Mouse (Mus musculus) bone marrow, adult 2 months (tissue): ENCODE data around the gene Prdm16. TPM values are rescaled to one million over a fixed set of nuclear protein-coding genes. Genes with fewer than 3 reads are reported as not detected.

ENCODE experiments used
- H3K27ac ChIP-seq: fragments of 200-500 bp; 2 replicates; pipeline ENCODE4 v1.5.1; 2012; ENCODE audit warnings: low read depth, mild to moderate bottlenecking, control low read depth, inconsistent platforms, low read length; ENCODE audit not compliant: control insufficient read depth, poor library complexity, insufficient read depth
- H3K4me1 ChIP-seq: fragments of 200-500 bp; 2 replicates; pipeline ENCODE4 v1.6.1; 2011; ENCODE audit warnings: low read length; ENCODE audit not compliant: control insufficient read depth, insufficient read depth
- H3K4me3 ChIP-seq: fragments of 200-500 bp; replicated peaks from 2 replicates; pipeline ENCODE3; 2011; ENCODE audit warnings: mild to moderate bottlenecking, low read depth, low read length, control low read depth; ENCODE audit not compliant: control insufficient read depth
- CTCF ChIP-seq: fragments of 200-500 bp; IDR thresholded peaks from 2 replicates; pipeline ENCODE4 v1.5.1; 2011; ENCODE audit warnings: low read length, control low read depth; ENCODE audit not compliant: control insufficient read depth, insufficient read depth
- POLR2A ChIP-seq: fragments of 200-500 bp; IDR thresholded peaks from 2 replicates; pipeline ENCODE4 v1.6.1; 2011; ENCODE audit warnings: low read depth, mild to moderate bottlenecking, control low read depth, low read length, borderline replicate concordance; ENCODE audit not compliant: control insufficient read depth
- WGBS: fragments of 180-500 bp; shearing (Covaris S2); methylation state at CpG from one replicate; pipeline ENCODE4 v1.1.7; 2018; 5-methylcytosine and 5-hydroxymethylcytosine counted together
- polyA plus RNA-seq: library from polyadenylated mRNA; stranded (reverse); fragments of >200 nt; gene quantifications from 2 replicates; pipeline ENCODE4 v1.2.4, GENCODE M21; 2011; ENCODE audit warnings: low replicate concordance; ENCODE audit not compliant: missing spikeins, insufficient read depth, insufficient read length

The Prdm16 gene
- polyA plus RNA-seq, 1 experiment: 0.70 TPM

- H3K27ac ChIP-seq: no peak overlapping the region
- H3K4me1 ChIP-seq: no peaks in the 10 kb centered on the region
- WGBS: 85% methylated on average over 9 of the region's 9 CpGs
- TF ChIP-seq POLR2A (no peak), CTCF (no peak)
- H3K4me3 ChIP-seq: no peak overlapping the region
These were observed 91.4 kb downstream of the Prdm16 start for GRCm38 (mm10) chr4:154545296-154545695.

GRCm38 (mm10) chr4:154543921-154544320, 92.8 kb downstream of the Prdm16 start:
- H3K27ac ChIP-seq: no peak overlapping the region
- TF ChIP-seq POLR2A: no peak
- TF ChIP-seq CTCF: no peak
- WGBS: 79% methylated on average over 21 of the region's 21 CpGs
- no peak overlapping the region for H3K4me3 ChIP-seq
- H3K4me1 ChIP-seq: no peaks in the 10 kb centered on the region

GRCm38 (mm10) chr4:154543128-154543527, 93.5 kb downstream of the Prdm16 start:
- TF ChIP-seq POLR2A (no peak), CTCF (no peak)
- no peak overlapping the region; the same call in 1 of the 2 replicates for H3K27ac ChIP-seq
- H3K4me1 ChIP-seq: no peaks in the 10 kb centered on the region
- H3K4me3 ChIP-seq: no peak overlapping the region
- WGBS: 51% methylated on average over 4 of the region's 4 CpGs

- Histone ChIP-seq H3K4me3 (peak overlapping the region; percentile 20), H3K27ac (peak overlapping the region; percentile 28), H3K4me1 (no peaks in the 10 kb centered on the region)
- no peak for TF ChIP-seq POLR2A
- TF ChIP-seq CTCF: no peak
- WGBS: 27% methylated on average over 5 of the region's 5 CpGs
These were observed 94.1 kb downstream of the Prdm16 start for GRCm38 (mm10) chr4:154542568-154542967.

- 16% methylated on average over 9 of the region's 9 CpGs for WGBS
- TF ChIP-seq CTCF (no peak), POLR2A (no peak)
- H3K27ac ChIP-seq: peak overlapping the region; percentile 39
- no peak overlapping the region for H3K4me3 ChIP-seq
- no peaks in the 10 kb centered on the region for H3K4me1 ChIP-seq
These were observed 94.9 kb downstream of the Prdm16 start for GRCm38 (mm10) chr4:154541632-154542276.

- Histone ChIP-seq H3K27ac (no peak overlapping the region), H3K4me1 (no peaks in the 10 kb centered on the region), H3K4me3 (no peak overlapping the region)
- 73% methylated on average over 10 of the region's 10 CpGs for WGBS
- no peak for TF ChIP-seq POLR2A
- no peak for TF ChIP-seq CTCF
These were observed 96.0 kb downstream of the Prdm16 start for GRCm38 (mm10) chr4:154540671-154541070.

GRCm38 (mm10) chr4:154539703-154540102, 97.0 kb downstream of the Prdm16 start:
- 91% methylated on average over 12 of the region's 12 CpGs for WGBS
- Histone ChIP-seq H3K4me1 (no peaks in the 10 kb centered on the region), H3K27ac (no peak overlapping the region), H3K4me3 (no peak overlapping the region)
- TF ChIP-seq POLR2A (no peak), CTCF (no peak)

GRCm38 (mm10) chr4:154538727-154539126, 97.9 kb downstream of the Prdm16 start:
- Histone ChIP-seq H3K4me1 (no peaks in the 10 kb centered on the region), H3K4me3 (no peak overlapping the region), H3K27ac (no peak overlapping the region)
- 85% methylated on average over 4 of the region's 4 CpGs for WGBS
- TF ChIP-seq POLR2A (no peak), CTCF (no peak)

- Histone ChIP-seq H3K27ac (no peak overlapping the region), H3K4me3 (no peak overlapping the region), H3K4me1 (no peaks in the 10 kb centered on the region)
- WGBS: 62% methylated on average over 5 of the region's 5 CpGs
- TF ChIP-seq POLR2A (no peak), CTCF (no peak)
These were observed 100.6 kb downstream of the Prdm16 start for GRCm38 (mm10) chr4:154536110-154536509.
